Mouse (Mus musculus) kidney, adult 9 months (tissue): ENCODE results near the gene Fastkd3.
A peak's percentile ranks its signal among the peaks of the same experiment; 100 is the strongest.
"Not testable (repeated sequence)": the region's sequence is repeated elsewhere in the genome, so short reads cannot be mapped to it uniquely, and the experiment has no call there.

Experiments used
- DNase-seq: peaks from one replicate; pipeline ENCODE4 v3.0.0; 2022

The Fastkd3 gene

GRCm38 (mm10) chr13:68581747-68582516 lies at the start of gene Fastkd3, which contains the start of gene Mtrr:
Fastkd3 (plus strand) TSS chr13:68582234.
Mtrr (minus strand) TSS chr13:68582149.
- DNase-seq = peak; percentile 98

GRCm38 (mm10) chr13:68553391-68553790 lies 28.6 kb upstream of the Fastkd3 start:
- not testable (repeated sequence) for DNase-seq

GRCm38 (mm10) chr13:68568110-68568509 lies 13.9 kb upstream of the Fastkd3 start:
- DNase-seq = no peak

GRCm38 (mm10) chr13:68568548-68568947 lies 13.5 kb upstream of the Fastkd3 start:
- no peak for DNase-seq

- DNase-seq = peak; percentile 67
These were observed 12.3 kb upstream of the Fastkd3 start for GRCm38 (mm10) chr13:68569589-68570336.

GRCm38 (mm10) chr13:68572247-68572646 lies 9.8 kb upstream of the Fastkd3 start:
- DNase-seq = no peak

- peak; percentile 70 for DNase-seq
These were observed 8.8 kb upstream of the Fastkd3 start for GRCm38 (mm10) chr13:68572966-68573913.

GRCm38 (mm10) chr13:68574398-68574797 lies 7.6 kb upstream of the Fastkd3 start:
- no peak for DNase-seq

- no peak for DNase-seq
These were observed 4.1 kb upstream of the Fastkd3 start for GRCm38 (mm10) chr13:68577945-68578344.

- DNase-seq = no peak
These were observed 821 bp upstream of the Fastkd3 start for GRCm38 (mm10) chr13:68581086-68581740.

- DNase-seq = no peak
These were observed 415 bp downstream of the Fastkd3 start for GRCm38 (mm10) chr13:68582517-68582780.

- no peak for DNase-seq
These were observed 1.9 kb downstream of the Fastkd3 start for GRCm38 (mm10) chr13:68583961-68584360.

- DNase-seq = no peak
These were observed 3.4 kb downstream of the Fastkd3 start for GRCm38 (mm10) chr13:68585441-68585840.

- DNase-seq = no peak
These were observed 6.3 kb downstream of the Fastkd3 start for GRCm38 (mm10) chr13:68588352-68588751.

GRCm38 (mm10) chr13:68593797-68594196 lies 11.8 kb downstream of the Fastkd3 start:
- no peak for DNase-seq

GRCm38 (mm10) chr13:68597199-68597598 lies 15.2 kb downstream of the Fastkd3 start, which contains the start of gene 1700001L19Rik:
1700001L19Rik (plus strand) TSS chr13:68597421.
- DNase-seq = no peak

GRCm38 (mm10) chr13:68597667-68598066 lies 15.6 kb downstream of the Fastkd3 start:
- no peak for DNase-seq

- DNase-seq = no peak
These were observed 16.9 kb downstream of the Fastkd3 start for GRCm38 (mm10) chr13:68598953-68599352.

GRCm38 (mm10) chr13:68601184-68601583 lies 19.1 kb downstream of the Fastkd3 start:
- no peak for DNase-seq

- DNase-seq = no peak
These were observed 21.1 kb downstream of the Fastkd3 start for GRCm38 (mm10) chr13:68603085-68603484.

- peak; percentile 61 for DNase-seq
These were observed 23.7 kb downstream of the Fastkd3 start for GRCm38 (mm10) chr13:68605689-68606126.

GRCm38 (mm10) chr13:68607652-68608405 lies 25.8 kb downstream of the Fastkd3 start:
- no peak for DNase-seq
